Mouse (Mus musculus): ENCODE measurements at regions not wholly inside any gene's neighbourhood (a gene's known extent, or its start where the extent isn't known, plus 50 kb on each side); places are given as distances from the start of the nearest gene placed in this dataset.
A peak's percentile ranks its signal among the peaks of the same experiment; 100 is the strongest.

DNA sequence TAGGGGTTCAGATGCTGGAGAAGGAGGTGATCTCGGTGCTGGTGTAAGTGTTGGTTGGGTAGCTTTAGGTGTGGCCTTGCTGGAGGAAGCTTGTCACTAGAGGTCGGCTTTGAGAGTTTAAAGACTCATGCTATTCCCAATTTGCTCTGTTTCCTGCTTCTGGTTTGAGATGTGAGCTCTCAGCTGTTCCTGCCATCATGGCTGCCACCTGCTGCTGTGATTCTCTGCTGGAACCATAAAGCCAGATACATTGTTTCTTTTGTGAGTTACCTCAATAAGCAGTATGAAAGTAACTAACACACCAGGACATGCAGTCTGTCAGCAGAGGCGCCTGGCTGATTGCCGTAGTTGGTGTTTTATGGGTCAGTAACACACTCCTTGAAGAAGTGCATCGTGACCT, 94.2 kb upstream of the Tut7 start:
- no peak for DNase-seq (ENCODE audit: low spot score in 2 of 2)

DNA sequence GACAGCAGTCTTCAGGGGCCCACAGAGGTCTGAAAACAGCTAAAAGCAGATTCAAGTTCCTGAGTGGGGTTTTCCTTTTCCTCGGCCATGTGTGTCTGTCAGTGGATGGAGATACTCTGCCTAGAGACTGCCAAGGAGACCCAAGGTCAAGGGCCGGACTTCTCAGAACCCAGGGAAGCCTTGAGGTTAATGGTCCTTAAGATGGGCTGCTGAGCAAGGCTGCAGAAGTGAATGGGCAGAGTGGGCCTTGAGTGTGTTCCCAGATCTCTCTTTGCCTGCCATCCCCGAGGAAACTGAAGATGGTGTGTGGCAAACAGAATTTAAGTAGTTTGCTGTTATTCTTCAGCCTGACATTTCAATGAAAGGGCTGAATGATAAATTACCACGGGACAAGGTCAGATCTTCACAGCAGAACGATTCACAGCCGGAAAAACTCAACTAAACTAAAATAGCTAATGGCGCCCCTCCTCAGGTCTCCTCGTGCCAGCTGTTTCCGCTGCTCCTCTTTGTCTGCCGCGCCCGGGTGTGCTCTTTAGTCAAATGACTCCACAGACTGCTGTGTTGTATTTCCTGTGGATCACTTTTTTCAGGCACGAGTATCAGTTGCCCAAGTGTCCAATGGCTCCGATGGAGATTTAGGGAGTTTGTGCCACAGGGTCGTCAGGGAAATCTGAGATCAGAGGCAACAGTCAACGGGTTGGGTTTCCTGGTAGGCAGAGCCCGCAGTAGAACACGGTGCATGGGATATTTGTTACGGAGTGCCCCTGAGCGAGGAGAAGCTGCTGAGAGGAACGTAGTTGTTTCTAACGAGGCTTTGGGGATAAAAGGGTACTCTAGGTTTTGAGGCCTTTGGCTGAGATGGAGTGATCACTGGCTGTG, 93.5 kb upstream of the Tut7 start:
- no peak for DNase-seq (ENCODE audit: low spot score in 2 of 2)

DNA sequence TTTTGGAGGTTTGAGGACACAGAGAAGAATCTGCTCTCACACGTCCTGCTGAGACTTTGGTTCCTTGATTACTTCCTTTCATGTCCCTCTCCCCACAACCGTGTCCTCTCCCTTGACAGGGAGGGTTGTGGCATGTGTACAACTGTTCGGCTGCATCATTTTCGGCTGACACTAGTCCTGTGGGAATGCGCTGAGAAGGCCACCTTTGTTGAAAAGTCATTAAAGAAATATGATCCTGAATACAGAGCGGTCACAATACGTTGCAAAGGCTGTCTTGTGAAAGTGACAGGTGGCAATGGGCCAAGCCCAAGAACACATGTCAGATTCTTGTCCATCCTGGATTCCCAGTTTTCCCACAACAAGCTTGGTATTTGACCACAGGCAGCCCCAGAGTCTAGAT, 92.8 kb upstream of the Tut7 start:
- no peak for DNase-seq (ENCODE audit: low spot score in 2 of 2)

DNA sequence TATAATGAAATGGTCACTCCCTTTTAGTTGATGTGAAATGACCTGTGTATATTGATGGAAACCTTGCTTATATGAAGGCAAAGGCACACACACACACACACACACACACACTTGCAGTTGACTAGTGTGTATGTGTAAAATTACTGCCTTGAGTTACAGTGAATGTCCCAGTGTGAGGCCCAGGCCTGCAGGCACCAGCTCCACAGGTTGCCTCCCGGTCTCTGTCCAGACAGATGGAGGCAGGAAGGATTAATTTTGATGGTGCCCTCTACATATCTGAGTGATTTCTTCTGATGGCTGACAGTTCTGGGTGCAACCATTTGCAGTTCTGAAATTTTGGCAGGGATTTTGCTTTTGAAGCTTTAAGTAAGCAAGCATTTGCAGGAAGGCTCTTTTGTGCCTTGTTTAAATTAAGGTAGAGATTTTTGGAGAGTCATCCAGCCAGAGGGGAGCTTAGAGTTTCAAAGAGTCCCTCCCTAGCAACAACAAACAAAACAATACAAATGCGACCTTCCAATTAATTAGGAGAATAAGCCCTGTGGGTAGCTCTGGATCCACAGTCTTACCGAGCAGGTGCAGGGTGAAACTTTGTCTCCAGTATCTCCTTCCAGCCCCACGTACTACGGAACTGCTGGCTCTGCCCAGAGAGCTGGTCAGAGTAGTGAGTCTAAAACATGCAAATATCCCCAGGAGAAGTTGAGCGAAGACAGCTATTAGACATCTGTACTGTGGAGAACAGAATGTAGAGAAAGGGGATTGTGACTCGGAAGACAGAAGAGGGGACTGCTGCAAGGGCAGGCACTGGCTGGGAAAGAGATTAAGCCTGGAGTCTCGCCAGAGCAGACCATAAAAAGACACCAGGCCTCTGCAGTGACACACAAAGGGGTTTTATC, 87.5 kb upstream of the Tut7 start:
- DNase-seq (ENCODE audit: low spot score in 2 of 2) = no peak

DNA sequence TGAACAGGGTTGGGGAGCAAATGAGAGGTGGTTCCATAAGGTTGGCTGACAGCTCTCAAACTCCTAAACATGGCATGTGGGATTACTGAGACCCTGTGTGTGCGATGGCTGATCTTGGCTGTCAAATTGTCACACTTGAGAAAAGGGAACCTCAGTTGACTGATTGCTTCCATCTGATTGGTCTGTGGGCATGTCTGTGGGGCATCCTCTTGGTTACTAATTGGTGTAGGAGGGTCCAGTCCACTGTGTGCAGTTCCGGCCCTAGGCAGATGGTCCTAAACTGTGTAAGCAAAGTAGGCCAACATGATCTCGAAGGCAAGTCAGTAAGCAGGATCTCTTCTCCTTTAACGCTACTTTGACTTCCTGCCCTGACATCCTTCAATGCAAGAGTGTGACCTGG, 86.5 kb upstream of the Tut7 start:
- no peak for DNase-seq (ENCODE audit: low spot score in 2 of 2)

DNA sequence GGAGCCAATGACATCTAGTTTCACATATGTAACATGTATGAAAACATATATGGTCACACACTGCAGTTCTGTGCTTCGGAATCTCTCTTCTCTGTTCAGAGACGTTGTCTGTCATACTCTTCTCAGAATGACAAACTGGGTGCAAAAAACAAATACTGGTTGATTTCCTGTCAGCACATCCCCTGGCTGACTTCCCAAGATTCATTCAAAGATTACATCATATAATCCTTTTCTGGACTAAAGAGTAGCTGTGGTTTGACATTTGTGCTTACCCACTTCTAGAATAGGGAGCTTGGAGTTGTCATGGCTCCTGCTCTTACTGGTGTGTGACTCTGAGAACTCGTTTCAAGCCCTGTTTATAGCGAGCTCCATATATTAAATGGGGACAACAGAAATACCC, 85.8 kb upstream of the Tut7 start:
- DNase-seq (ENCODE audit: low spot score in 2 of 2) = no peak

DNA sequence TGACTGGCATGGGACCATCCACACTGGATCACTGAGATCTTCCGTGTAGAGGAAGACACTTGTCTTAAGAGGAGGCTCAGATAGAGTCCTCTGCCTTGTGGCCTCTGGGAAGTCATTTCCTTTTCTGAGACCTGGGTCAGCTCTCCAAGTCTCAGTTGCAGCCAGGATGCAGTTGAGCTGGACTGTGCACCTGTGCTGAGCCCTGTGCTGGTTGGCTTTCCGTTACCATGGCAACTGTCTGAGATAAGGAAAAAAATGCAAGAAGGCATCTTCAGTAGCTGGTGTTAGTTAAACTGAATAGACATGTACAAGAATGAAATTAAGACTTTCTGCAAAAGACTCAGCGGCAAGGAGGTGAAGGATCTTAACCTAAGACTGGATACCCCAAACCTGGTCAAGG, 82.5 kb upstream of the Tut7 start:
- no peak for DNase-seq (ENCODE audit: low spot score in 2 of 2)

DNA sequence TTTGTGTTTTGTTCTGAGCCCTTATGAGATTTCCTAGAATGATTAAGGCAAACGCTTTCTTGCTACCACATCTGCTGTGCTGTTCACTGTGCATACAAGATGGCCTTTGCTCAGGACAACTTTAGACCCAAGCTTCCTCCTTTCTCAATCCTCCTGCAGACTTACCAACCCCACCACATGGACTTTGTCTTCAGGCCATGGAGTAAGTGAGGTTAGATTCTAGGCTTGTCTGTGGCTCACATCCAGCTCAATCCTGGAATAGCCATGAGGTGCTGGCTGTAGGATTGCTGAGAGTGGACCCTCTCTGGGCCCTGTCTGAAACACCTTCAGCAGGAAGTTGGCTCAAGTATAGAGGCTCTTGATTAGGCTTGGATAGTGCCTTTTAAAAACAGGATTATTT, 81.5 kb upstream of the Tut7 start:
- no peak for DNase-seq (ENCODE audit: low spot score in 2 of 2)

DNA sequence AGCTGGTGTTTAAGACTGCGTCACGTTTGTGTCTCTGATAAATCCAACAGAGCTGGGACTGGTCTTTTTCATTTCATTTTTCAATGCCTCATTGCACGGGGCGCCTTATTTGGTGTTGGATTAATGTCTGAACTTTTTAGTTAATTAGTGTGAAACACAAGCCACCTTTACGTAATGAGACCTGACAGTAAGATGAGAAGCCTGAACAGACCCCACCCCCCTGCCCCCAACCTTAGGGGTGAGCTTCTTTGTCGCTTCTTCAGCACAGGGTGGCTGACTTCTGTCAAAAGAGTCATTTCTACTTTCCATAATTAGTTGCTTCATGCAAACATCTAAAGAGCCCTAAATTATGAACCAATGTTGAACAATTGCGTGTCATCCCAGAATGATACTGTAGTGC, 76.6 kb upstream of the Tut7 start:
- DNase-seq (ENCODE audit: low spot score in 2 of 2) = no peak

DNA sequence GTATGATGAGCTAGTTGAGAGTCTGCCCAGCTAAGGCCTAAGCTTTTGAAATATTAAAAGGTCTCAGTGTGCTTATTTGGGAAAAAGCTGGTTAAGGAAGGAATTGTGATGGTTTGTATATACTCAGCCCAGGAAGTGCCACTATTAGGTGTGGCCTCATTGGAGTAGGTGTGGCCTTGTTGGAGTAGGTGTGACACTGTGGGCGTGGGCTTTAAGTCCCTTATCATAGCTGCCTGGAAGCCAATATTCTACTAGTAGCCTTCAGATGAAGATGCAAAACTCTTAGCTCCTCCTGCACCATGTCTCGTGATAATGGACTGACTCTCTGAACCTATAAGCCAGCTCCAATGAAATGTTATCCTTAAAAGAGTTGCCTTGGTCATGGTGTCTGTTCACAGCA, 72.8 kb upstream of the Tut7 start:
- no peak for DNase-seq (ENCODE audit: low spot score in 2 of 2)

DNA sequence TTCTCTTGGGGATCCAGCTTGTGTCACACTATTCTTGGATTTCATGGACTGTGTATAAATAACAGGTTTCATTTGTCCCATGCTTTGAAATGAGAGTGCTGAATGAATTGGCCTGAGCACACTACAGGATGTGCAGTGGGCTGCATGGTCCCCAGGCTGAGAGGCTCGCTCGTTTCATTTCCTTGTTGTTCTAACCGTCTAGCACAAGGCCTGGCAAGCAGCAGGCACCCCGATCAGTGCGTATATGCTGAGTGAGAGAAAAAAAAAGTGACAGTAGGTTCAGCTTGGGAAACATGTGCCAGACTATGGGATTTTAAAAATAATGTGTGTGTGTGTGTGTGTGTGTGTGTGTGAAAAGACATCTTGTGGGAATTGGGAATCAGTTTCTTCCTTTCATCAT, 71.1 kb upstream of the Tut7 start:
- no peak for DNase-seq (ENCODE audit: low spot score in 2 of 2)

DNA sequence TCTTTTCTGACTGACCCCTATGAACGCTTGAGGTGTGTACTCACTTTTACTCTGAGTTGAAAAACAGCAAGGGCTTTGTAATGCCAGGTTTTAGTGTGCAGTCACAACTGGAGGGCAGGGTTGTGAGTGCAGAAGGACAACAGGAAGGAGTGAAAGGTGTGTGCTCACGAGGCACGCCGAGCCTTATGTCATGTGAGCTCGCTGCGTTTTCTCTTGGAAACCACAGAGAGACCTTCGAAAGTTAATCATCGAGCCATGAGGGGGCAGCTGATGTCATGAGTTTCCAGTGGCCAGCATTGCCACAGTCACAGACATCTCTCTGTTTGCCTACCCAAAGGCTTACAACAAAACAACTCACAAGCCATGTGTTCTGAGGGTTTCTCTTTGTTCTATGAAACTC, 70.0 kb upstream of the Tut7 start:
- no peak for DNase-seq (ENCODE audit: low spot score in 2 of 2)

DNA sequence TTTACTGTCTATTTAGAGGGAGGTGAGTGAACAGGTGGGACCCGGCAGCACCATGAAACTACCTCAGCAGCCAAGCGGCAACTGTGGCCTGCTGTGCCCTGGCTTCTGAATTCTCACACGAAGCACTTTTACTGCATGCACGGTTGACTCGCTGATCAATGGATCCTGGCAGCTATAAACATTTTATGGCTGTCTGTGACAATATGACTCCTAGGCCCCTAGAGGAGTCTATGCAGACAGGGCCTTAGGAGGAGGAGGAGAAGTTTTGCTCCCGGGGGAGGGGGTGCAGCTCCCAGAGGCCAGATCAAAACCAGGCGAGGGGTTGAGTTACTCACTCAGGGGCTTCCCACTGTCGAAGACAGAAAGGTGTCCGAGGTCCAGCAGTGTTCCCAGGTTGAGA, 69.4 kb upstream of the Tut7 start:
- DNase-seq (ENCODE audit: low spot score in 2 of 2) = no peak

DNA sequence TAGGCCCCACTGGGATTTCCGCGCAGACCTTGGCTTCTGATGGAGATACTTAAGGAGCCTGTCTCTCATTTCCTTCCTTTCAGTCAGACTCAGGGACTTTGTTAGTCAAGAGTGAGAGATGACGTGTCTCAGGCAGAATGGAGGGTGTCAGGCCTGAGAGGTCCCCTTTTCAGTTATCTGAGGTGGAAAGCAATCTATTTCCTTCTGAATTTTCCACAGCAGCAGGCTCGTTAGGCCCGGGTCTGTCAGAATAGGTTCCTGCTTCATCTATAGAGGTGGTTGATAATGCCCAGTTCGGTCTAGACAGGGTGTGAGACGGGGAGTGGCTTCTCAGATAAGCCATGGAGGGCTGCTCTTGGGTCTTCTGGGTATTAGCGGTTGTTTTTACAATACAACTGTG, 68.8 kb upstream of the Tut7 start:
- no peak for DNase-seq (ENCODE audit: low spot score in 2 of 2)

DNA sequence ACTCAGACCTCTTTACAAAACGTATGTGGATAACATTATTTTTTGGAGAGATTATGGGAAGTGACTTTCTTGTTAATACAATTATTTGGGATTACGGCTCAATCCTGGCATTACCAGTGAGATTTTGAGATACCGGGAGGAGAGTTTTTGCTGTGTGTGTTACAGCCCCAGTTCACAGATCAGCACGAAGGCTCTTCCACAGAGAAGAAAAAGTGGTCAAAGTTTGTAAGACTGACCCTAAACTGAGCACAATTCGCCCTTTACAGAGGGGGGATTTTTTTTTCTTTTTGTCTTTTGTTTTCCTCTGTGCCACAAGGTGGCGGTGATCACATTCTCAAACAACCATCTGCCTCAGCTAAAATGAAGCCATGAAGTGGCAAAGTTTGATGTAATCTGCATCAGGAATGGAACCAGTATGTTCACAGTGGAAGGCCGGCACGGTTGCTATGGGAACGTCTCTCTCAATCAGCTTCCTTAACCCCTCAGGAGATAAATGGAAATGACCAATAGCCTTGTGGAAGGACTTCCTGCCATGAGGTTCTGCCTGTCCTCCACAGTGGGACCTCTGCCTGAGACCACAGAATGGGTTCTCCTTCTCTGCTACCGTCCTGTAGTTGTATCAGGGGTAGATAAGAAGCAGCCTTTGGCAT, 66.6 kb upstream of the Tut7 start:
- DNase-seq (ENCODE audit: low spot score in 2 of 2) = peak in 1 of 2 experiments; percentile 59

DNA sequence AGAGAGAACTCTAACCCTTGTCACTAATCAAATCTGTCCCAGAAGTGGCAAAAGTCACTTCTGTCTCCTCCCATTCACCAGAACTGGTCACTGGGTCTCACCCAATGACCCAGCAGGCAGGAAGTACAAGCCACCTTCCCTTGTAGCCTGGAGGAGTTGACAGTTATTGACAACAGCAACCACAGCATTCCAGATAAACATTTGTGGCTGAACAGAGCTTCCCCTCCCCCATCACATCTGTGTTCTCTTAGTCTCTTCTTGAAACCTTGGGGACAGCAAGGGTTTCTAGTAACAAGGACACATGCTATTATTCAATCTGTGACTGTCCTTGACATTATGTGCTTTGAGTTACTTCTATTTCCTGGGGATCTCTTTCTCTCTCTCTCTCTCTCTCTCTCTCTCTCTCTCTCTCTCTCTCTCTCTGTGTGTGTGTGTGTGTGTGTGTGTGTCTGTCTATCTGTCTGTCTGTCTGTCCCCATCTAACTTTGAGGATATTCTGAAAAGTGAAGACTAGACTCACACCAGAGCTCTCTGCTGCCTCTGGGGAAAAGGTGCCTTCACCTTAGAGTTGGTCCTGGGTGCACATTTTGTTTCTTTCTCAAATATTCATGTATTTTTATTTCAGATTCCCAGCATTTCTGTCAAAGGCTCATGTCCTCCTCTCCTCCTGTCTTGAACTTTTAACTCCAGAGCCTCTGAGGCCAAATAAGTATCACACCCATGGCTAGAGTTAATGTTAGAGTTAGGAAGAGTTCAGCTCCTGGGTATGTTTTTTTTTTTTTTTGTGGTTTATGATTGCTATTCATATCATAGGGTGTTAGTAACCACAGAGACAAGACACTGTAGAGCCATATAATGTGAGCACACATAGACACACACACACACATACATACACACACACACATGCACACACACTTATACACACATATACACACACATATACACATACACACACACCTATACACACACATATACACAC, 65.4 kb upstream of the Tut7 start:
- no peak for DNase-seq (ENCODE audit: low spot score in 2 of 2)

DNA sequence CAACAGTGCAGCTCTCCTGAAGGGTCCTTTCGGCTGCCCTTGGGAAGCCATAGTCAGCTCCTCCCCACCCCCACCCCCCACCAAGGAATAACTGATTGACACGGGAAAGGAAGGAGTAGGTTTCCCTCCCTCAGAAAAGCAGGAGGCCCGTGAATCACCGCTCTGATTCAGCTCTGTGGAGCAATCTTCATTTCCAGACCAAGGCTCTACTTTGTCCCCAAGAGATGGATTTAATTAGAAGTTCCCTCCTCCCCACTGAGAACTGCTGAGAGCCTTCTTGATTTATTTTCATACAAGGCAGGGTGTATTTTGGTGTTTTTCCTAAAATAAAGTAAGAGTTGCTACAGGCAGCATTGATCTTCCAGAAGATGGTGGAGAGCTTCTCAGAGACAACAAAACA, 64.4 kb upstream of the Tut7 start:
- no peak for DNase-seq (ENCODE audit: low spot score in 2 of 2)

DNA sequence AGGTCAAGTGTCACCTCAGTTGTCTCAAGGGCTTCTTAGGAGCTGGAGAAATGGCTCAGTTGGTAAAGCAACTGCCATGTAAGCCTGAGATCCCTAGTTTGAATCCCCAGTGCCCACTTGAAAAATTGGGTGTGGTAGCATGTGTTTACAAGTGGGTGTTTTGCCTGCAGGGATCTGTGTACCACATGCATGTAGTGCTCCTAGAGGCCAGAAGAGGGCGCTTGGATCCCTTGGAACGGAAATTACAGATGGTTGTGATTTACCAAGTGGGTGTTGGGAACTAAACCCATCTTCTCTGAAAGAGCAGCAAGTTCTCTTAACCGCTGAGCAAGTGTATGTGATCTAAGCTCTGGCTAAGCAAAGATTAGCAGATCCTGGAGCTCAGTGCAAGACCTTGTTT, 63.6 kb upstream of the Tut7 start:
- DNase-seq (ENCODE audit: low spot score in 2 of 2) = no peak

DNA sequence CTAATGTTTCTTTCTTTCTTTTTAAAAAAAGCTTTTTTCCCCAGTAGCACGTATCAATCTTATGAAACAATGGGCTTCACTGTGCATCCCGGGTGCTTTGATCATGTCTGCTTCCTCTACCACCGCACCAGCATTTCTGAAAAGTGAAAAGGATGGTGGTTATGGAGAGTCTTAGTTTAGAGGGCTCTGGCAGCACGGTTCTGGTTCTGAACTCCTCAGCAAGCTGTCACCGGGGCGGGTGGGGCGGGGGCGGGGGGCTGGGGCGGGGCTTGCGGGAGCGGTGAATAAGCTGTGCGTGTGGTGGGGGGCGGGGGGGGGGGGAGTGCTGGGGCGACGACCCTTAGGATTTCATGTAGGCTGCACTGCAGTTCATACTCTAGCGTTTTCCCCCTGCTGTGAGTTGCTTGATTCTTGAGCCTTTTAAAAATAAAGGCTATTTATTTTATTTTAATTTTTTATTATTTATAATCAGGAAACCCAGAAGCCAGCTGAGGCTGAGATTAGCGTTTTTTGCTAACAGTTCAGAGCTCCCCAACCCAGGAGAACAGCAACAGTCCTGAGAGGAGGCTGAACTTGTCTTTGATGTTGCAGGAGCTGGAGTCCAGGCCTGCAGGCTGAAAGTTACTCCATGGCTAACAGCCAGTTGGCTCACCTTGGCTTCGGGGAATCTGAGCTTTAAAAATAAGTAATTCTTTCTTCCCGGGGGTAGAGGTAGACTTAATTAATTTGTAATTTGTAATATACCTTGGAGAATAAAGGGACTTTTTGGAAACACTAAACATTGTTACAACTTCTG, 59.2 kb upstream of the Tut7 start:
- DNase-seq (ENCODE audit: low spot score in 2 of 2) = no peak

DNA sequence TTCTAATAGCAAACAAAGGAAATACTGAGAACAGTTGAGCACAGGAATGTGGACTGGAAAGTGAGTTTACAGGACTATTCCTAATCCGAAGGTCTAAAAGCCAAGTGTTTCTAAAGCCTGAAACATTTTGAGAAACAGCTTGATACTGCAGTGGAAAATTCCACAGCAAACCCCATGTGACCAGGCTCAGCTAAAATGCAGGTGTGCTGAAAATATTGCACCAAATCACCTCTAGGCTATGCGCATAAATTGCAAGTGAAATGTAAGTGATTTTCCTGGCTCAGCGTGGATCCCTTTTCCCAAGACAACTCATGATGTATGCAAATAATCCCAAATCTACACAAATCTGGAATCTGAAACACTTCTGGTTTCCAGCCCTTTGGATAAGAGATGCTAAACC, 57.1 kb upstream of the Tut7 start:
- DNase-seq (ENCODE audit: low spot score in 2 of 2) = no peak

DNA sequence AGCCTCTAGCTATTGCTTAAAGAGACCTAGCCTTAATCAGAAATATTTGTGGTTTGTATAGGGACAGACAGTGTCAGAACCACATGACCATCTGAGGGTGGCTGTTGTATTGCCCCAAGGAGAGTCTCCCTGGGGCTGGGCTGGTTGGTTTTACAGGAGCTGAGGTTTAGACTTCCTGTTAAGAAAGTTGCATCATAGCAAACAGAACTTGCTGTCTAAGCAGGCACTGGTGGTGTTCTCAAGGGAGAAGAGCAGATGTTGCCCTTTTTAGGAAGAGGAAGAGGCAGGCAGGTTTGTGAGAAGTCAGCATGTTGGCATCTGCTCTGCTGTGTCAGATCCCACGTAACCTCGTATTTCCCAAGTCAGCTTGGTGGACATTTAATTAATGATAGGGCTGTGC, 52.7 kb upstream of the Tut7 start:
- no peak for DNase-seq (ENCODE audit: low spot score in 2 of 2)

Measured in cerebellum, postnatal 4 days (tissue).